Mouse (Mus musculus): ENCODE results near the gene B3galt1. TPM values are rescaled to one million over a fixed set of nuclear protein-coding genes. Genes with fewer than 3 reads are reported as not detected.
A peak's percentile ranks its signal among the peaks of the same experiment; 100 is the strongest.

The B3galt1 gene
- total RNA-seq, 2 experiments from 2014 or later: 92.2 to 94.0 TPM

- DNase-seq (ENCODE audit: low spot score in 2 of 2): no peak
- intact Hi-C loops (cut with DNase I): no loop called here
Measured at GRCm38 (mm10) chr2:68160566-68160965, 594.9 kb downstream of the B3galt1 start.

- peak in 1 of 2 experiments; percentile 27 for DNase-seq (ENCODE audit: low spot score in 2 of 2)
- intact Hi-C loops (cut with DNase I): no loop called here
Measured at GRCm38 (mm10) chr2:68162012-68162411, 596.3 kb downstream of the B3galt1 start.

- DNase-seq (ENCODE audit: low spot score in 2 of 2): no peak
- intact Hi-C loops (cut with DNase I): no loop called here
Measured at GRCm38 (mm10) chr2:68171306-68171705, 605.6 kb downstream of the B3galt1 start.

Small RNA genes within 50 kb of the gene (microRNA-seq; reads per million reads assigned to microRNA genes)
- 0 reads per million in 2 experiments for gene Mir6335
- gene Mir7224: 11.8 to 13.1 reads per million in 2 experiments

Other genes starting within 250 kb of the B3galt1 start
- not detected for gene Gm21830, start 152.1 kb upstream of the B3galt1 start, total RNA-seq (2021)
- not detected for gene Gm26727, start 132.7 kb upstream of the B3galt1 start, total RNA-seq (2021)
- gene Xirp2, start 119.9 kb upstream of the B3galt1 start, total RNA-seq (2021): under 1 TPM in 1 of 2 experiments, not detected in 1; 0.07 TPM

Measured in left cerebral cortex, postnatal 25 days (tissue).